Mouse (Mus musculus) gastrocnemius, adult 8-10 months (tissue): ENCODE measurements at regions not wholly inside any gene's neighbourhood (a gene's known extent, or its start where the extent isn't known, plus 50 kb on each side); places are given as distances from the start of the nearest gene placed in this dataset.

ENCODE experiments used
- DNase-seq, 2 experiments: peaks; one replicate each; pipeline ENCODE4 v3.0.0; 2022; ENCODE audit warnings: low spot score in 2 of 2

DNA sequence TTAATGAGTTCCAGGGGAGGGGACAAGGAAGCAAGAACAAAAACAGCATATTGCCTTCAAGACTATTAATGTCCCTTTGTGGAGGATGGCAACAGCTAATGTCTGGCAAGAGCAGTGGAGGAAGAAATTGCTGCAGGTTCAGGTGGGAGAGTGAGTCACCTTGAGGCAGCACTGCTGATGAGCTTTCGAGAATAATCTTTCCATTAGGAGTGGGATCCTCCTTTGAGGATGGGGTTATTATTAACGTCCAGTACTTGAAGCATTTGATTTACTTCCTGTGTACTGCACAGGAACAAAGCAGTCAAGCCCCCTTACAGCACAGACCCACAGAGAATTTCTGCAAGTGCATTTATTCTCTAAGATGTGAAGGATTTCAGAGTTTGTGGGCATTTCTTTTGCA, 671.2 kb upstream of the Stxbp6 start:
- DNase-seq = no peak

DNA sequence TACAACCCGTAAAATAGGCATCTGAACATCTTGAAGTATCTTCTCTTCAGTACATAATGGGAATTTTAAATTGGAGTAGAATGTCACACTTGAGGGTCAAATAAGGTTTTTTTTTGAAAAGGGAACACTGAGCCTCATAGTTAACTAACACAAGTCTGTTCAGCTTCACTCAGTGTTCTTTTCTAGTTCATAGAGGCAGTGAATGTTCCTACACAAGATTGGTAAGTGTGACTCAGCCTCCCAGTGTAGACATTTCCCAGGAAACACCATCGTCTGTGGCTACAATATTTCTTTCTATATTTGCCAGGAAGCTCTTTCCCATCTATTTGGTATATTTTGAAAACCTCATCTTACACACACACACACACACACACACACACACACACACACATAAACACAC, 670.1 kb upstream of the Stxbp6 start:
- no peak for DNase-seq

DNA sequence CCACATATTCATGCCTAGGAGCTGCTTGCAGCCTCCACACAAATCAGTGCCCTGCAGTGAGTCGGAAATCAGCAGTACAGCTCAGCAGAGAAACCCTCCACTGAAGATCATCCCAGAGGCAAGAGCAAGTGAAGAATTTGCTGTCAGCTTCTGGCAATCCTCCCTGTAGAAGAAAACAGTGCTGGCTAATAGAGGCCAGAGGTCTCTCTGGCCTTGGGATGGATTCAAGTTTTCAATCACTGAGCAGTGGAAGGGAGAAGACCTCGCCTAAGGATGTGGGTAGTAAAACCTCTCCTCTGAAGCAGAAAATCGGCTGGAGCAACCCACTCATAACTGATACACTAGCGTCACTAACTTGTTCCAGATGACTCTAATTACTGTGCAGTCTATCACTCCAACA, 659.2 kb upstream of the Stxbp6 start:
- no peak for DNase-seq

DNA sequence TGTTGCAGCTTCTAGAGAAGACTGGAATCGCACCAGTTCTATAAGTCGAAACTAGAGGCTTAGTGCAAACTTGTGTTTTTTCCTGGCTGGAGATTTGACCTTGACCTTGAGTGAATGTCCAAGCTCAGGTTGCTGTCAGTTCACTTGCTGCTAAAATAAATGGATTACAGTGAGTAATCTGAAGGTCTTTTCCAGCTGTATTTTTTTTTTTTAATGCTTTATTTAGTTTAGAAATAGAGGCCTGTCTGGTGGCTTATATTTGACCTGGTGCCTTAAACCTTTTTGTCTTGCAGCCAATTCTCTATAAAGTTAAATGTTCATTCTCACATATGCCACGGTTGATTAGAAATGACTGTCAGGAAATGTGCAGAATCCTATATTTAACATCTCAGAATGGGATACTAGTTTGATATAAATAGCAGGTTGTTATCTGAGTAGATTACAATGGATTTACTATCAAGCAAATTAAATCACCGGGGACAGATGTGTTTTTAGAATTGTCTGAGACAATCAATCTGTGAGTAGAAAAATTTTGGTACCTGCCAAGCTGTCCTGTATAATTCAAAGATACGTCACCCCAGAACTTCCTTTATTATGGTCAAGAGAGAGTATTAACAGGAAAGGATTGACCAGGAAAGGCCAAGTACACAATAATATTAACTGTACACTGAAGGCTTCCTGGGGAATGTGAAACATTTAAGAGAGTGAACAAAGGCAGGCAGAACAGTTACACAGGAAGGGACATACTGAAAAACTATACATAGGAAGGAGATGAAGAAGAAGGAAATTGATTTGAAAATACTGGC, 650.3 kb upstream of the Stxbp6 start:
- no peak for DNase-seq

DNA sequence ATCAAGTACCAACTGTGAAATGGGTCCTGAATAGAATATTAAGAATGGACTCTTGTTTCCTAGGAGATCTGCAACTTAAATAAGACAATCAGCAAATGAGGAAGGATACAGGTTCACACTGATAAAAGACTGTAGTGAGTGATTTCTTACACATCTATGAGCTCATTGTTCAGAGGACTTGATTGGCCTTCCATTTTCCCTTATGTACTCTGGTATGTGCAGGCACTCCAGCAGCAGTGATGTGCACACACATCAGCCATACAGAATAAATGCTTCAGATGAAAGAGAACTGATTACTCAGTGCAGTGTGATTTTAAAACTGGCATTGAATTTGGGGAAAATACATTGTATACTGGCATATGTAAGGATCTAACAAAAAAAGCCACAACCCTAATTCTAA, 636.8 kb upstream of the Stxbp6 start:
- no peak for DNase-seq

DNA sequence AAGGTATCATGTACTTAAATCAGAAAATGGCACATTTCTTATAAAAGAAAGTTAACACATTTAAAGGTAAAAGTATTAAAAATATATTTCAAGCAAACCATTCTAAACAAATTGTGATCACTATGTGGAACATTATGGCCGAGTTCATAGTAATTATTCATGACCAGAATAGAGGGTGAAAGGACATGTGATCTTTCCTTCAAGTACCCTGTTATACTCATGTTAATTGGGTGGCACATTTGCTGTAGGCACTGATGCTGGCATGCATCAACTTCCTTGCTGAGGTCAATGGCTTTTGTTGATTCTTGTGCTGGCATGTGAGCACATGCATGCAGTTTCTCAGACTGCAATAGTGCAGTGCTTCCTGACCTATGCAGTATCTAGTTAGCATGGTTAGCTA, 636.3 kb upstream of the Stxbp6 start:
- DNase-seq = no peak

DNA sequence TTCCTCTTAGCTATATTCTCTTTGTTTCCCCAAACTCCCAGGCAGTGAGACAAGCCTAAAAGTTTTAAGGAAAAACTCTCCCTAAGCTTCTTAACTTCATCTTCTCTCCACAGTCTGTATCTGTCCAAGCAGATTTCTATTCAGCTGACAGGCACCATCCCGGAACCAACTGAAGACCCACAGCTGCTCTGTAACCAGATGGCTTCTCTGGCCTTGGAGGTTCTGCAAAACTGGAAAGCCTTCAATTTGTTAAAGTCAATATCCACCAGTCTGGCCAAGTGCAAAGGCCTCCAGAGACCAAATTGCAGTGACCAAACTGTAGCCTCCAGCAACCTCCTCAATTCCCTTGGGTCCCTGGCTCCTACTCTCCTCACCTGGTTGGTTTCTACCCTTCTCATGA, 614.8 kb upstream of the Stxbp6 start:
- peak; percentile 8 to 10 for DNase-seq

DNA sequence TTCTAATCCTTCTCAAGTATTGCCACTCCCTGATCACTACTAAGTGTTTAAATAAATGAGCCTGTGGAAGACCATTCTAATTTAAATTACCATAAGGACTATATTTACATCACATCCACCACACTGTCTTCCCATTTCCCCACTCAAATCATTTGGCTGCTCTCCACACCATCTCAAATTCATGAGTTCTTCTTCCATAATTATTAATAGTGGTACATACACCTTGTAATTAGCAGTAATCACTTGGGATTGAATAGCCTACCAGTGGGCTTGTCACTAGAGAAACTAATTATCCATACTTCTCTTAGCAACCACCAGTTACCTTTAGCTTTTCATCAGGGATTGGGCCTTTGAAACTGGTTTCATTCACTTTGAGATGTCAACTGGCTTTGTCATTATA, 612.3 kb upstream of the Stxbp6 start:
- no peak for DNase-seq

DNA sequence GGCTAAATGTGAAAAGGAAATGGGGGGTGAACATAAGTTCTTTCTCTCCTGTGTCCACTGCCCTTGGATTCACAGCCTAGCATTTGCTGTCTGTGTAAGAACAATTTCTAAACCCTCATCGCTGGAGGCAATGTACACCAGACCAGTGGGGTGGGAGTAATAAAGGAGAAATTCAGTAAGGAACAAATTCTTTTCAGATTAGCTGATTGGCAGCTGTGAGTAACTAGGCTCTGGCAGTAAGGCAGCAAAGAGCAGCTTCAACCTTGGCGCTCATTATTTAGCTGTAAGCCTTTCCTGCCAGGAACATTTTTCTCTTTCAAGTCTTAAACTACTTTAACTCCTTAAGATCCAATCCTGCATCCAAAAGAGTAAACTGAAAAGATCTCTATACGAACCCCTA, 597.9 kb upstream of the Stxbp6 start:
- DNase-seq = no peak

DNA sequence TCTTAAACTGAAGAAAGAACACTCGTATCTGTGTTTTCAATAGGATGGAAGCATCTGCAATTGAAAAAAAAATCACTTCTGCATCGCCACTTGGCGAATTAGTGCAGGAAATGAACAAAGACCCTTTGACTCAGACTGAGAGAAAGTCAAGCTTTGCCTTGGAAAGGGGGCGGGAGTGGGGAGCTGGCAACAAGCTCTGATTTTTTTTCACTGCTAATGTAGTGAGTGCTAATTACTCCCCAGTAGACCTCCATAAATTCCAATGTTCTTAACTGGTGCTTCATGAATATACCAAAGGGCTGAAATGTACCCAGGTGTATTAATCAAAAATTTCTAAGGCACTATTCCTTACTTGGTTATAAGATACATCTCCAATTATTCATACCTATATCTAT, 597.0 kb upstream of the Stxbp6 start:
- no peak for DNase-seq

DNA sequence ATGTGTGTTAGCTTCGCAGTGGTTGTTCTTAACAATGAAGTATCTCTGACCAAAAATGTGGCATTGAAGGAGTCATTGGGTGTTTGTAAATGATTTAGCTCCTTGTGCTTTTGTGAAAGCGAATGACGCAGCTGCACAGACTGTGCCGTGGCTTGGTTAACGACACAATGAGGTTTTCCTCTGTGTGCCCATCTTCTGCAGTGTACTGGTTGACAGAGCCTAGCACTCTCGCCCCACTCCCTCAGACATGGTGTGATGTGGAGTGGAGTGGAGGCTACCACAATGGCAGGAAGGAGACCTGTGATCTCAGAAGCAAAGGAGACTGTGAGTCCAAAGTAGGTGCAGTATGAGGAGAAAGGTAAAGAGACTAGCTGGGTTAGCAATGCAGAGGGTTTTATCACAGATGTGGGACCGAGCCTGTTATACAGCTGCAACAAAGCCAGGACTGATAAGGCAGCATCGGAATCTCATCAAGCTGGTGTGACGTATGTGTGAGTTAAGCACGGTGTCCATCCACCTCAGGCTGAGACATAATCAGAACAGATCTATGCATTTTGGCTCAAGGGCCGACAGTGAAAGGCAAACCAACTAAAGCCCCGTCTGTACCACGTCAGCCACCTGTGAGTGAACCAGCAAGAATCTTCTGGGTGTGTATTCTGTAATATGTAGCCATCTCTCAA, 596.5 kb upstream of the Stxbp6 start:
- no peak for DNase-seq

DNA sequence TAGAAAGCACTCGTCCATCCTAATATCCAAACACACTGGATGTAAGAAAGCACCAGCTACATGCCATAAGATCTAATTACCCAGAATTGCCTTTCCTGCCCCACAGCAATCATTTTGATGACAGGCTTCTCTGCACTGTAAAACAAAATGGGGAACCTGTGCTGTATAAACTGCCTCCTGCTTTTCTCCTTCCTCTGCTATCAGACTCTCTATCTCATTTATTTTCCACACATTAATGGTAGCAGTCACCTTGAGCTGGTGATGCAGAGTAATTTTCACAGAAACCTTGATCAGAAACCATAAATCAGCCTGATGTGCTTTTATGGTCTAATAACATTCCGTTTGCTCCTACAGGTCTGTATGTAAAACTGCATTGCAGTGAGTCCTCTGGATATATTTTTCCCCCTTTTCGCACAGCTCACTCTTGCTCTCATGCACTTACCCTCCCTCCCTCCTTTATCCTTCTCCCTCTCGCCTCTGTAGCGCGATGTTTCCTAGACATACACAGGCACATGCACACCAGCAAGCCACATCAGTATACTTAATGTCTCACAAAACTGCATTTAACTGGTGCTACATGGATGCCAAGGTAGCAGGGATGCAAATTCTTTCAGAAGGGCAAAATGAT, 595.9 kb upstream of the Stxbp6 start:
- no peak for DNase-seq

DNA sequence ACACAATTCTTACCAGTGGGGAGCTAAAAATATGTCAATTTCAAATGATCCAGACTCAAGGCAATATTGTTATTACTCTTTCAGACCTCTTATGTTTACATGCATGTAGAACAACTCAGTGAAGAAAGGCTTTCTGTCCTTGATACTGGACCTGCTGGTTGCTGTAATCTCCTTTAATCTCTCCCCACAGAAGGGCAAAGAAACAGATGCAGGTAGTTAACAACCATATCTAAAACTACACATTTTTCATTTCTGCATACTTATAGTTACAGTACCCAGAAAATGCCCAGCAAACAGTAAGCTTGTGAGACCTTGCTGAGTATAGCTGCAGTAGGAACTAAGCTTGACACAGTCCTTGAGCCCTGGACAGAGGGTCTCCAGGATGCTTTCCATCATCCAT, 585.1 kb upstream of the Stxbp6 start:
- no peak for DNase-seq

DNA sequence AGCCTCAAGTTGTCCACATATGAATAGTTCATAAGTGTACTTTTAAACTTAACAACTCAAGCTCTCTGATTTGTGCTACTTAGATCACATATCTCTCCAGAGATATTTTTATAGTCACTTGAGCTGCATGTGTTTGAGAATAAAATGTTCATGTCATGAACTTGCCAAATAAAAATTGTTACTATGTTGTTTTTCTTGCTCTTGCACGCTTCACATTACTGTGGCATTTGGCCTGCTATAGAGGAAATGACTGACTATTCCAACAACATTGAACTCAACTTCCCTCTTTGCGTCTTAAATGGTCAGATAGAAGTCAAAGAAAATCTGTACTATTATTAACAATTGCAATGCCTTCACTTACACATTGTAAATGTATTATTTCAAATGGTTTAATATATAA, 582.1 kb upstream of the Stxbp6 start:
- no peak for DNase-seq

DNA sequence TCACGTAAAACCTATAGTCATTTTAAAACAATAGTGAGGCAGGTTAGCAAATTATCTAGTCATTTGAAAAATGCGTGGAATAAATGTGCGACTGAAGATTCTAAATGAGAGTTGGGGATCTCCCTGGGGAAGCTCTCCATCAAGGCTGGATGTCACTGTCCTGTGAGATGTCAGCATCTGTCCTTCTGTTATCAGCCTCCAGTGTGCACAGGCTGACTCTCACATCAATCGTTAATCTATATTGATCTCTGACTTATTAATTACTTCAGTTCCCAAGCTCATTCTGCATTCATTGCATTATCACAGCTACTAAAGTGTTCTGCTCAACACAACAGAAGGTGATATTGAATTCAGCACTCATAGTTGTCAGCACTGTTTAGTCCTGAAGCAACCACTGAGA, 574.1 kb upstream of the Stxbp6 start:
- DNase-seq = no peak

DNA sequence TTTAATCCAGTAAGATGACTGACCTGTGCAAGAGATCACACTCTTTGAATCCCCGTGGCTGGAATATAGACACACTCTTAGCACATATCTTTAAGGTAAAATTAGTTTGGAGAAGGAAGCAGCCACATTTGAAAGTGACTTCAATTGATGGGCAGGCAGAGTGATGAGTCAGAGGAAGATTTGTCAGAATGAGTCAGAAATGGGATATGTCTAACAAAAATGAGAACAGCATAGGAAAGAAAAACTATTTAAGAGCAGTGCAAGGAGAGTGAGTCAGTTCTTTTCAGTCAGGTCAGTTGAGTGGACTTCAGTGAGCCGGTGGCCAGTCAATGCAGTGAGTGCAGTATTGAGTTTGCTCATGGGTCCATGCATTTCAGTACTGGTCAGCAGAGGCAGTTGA, 569.7 kb upstream of the Stxbp6 start:
- no peak for DNase-seq

DNA sequence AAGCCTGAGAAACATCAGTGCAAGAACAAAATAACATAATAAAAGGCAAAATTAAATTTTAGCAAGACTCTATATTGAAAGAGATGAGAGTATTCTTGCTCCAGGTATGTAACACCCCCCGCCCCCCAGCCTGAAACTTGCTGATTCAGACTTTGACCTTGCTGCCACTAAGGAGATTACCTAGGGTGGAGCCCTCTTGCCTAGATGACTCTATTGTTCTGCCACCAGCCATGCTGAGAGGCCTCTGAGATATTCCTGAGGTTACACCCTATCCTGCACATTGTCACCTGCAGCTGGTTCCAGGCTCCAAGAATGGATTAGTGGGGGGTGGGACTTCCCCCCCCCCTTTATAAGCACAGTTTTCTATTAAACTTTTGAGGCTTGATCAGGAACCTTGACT, 548.3 kb upstream of the Stxbp6 start:
- no peak for DNase-seq

DNA sequence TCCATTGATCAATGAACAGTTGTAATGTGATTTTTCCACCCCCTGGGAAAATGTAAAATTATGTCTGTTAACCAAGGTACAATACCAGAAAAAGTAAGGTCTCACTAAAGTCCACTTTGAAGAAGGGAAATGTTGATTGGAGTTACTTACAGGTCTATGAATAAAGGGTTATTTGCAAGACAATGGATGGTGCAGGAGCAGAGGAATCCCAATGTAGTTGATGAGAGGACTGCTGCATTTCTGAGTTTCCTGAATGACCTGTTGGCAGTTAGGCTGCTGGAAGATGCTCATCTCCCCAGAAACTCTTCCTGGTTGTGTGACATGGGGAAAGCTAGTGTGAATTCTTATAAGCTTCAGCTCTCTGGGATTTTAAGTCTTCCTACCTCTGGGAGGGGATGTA, 545.5 kb upstream of the Stxbp6 start:
- DNase-seq = no peak

DNA sequence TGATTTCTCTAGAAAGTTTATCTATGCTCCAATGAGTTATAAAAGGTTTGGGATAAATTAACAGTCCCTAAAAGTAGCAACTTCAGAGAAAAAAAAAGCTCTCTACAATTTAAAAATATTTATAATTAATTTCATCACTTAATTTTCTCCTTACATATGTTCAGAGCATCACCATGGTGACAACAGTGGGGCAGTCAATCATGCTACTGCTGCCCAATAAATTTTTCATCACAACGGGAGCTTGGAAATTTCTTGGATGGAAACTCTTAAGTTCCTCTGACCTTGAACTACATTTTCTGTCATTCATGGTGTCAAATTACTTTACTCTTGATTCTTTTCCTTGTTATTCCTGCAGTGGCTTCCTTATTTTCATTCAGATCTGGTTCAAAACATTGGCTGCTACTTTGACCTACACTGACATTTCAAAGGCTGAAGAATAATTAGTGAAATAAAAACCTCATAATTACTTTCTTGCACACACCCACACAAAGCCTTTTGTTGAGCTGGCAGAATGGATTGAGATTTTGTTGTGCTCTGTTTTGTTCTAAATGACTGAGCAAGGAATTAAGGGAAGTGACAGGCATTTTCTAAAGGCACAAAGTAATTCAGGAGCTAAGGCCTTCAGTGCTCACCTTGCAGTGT, 540.1 kb upstream of the Stxbp6 start:
- DNase-seq = no peak

DNA sequence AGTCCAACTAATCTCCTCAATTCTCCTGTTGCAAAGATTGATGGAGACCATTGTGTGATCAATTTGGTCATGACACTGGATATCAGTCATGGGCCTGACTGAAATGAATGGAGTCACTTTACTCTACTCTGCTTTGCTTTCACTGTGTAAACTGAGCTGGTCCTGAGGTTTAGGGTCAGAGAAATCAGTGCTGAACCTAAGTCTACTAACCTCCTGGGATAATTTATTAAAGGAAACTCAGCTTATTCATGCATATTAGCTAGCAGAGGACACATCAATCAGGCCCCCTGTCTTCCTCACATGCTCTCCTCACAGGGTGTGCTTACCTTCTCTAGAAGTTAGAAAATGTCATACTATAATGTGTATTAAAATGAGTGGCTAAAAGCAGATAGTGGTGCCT, 539.6 kb upstream of the Stxbp6 start:
- DNase-seq = no peak

DNA sequence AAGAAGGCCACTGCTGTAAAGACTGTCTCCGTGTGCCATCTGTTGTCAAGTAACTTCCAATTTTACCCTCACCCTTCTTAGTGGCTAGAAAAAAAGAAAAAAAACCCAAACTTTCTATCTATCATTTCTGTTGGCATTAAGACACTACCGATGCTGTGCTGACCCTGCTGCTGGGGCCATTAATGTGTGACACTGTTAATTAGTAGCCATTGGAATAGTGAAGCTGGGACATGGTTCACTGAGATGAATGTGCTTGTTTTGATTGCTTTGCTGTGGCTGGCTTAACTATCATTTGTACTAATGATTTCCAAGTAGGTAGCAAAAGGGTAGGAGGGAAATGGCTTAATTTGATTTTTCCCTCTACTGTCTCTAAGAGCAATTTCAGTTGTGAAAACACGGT, 524.9 kb upstream of the Stxbp6 start:
- DNase-seq = no peak

DNA sequence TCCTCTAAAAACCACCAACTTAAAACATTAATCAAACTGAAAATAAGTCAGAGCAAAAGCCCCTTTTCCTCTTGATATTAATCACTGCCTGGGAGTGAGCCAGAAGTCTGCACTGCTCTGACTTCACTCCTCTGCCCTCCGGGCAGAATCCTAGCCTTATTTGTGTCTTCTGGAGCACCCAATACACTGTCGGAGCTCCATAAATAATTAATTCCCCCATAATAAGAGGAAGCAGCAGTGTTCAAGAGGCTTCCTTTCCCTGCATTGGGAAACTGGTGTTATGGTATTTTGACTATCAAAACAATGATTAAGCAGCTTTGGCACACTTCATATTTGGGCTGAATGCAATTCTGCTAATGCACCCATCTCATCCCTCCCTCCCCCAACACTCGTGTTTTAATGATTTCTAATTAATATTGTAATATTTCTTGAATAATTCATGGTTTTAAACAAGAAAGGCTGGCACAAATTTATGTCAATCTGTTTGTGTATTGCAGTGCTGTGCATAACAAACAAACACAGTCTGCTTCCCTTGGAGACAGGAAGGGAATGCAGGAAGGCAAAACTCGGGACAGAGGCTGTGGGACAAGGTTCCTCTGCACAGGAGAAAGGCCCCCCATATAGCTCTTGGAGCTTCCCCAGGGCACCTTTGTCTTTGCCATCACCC, 523.5 kb upstream of the Stxbp6 start:
- DNase-seq = no peak
